Mouse (Mus musculus): ENCODE results near the gene Sorcs3. TPM values are rescaled to one million over a fixed set of nuclear protein-coding genes. Genes with fewer than 3 reads are reported as not detected.

Sorcs3 gene
- total RNA-seq, 2 experiments from 2014 or later, result 0.21 TPM; not detected in 1

DNA sequence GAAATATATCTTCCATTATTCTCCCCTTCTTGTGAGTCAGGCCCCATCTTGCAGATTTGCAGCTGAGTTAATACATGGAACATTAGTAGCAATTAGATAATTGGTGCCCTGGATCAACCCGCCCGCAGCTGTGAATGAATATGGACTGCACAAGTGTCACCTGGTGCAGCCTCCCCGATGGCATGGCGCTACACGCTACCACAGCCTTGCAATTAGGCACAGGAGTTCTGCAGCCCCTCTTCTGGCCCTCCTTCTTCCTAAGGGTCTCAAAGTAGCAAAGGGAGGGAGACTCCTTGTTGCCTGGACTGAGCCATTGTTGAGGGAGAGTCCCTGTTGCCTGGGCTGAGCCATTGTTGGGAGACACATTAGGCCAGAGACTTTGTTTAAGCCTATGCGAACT lies 76.4 kb downstream of the Sorcs3 start:
- no peak for ATAC-seq (replicated peaks; ENCODE audit: poor library complexity, severe bottlenecking)

- no peak for ATAC-seq (replicated peaks; ENCODE audit: poor library complexity, severe bottlenecking)
Measured at GRCm38 (mm10) chr19:48283217-48283616, 77.4 kb downstream of the Sorcs3 start.

GRCm38 (mm10) chr19:48285602-48286225 lies 79.9 kb downstream of the Sorcs3 start:
- ATAC-seq (replicated peaks; ENCODE audit: poor library complexity, severe bottlenecking), result no peak

DNA sequence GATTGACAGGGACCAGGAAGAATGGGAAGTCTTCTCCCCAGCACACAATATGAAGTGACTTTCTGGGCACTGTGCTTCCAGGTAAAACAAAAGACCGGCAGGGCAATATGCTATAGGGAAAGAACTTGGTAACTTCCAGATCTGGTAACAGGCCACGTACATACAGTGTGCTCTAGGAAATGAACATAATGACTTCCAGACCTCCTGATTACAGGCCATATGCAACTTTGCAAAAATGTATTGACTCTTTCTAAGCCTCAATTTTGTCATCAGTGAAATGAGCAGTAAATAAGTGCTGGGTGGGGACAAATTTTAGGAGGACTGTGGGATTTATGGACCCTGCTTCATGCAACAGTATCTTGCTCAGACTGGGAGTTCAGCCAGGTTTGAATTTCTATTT lies 88.4 kb downstream of the Sorcs3 start:
- ATAC-seq (replicated peaks; ENCODE audit: poor library complexity, severe bottlenecking), result no peak

DNA sequence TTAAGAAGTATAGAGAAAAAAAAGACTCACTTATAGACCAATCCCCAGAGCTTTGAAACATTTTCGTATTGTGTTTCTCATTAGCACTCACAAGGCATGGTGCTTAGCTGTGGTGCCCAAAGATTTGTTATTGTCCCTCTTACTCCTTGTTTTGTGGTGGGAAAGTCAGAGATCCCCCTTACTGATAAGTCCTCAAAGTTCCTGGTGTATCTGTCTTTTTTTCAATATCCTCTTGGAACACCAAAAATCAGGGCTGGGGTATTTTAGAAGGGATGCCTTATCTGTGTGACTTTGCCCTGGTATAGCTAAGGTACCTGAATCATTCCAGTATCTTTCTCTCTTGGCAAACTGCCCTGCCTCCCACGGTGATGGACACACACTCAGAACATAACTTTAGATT lies 92.6 kb downstream of the Sorcs3 start:
- ATAC-seq (replicated peaks; ENCODE audit: poor library complexity, severe bottlenecking), result no peak

- ATAC-seq (replicated peaks; ENCODE audit: poor library complexity, severe bottlenecking), result no peak
Measured at GRCm38 (mm10) chr19:48300440-48301231, 94.8 kb downstream of the Sorcs3 start.

- ATAC-seq (replicated peaks; ENCODE audit: poor library complexity, severe bottlenecking), result no peak
Measured at GRCm38 (mm10) chr19:48301300-48301699, 95.5 kb downstream of the Sorcs3 start.

DNA sequence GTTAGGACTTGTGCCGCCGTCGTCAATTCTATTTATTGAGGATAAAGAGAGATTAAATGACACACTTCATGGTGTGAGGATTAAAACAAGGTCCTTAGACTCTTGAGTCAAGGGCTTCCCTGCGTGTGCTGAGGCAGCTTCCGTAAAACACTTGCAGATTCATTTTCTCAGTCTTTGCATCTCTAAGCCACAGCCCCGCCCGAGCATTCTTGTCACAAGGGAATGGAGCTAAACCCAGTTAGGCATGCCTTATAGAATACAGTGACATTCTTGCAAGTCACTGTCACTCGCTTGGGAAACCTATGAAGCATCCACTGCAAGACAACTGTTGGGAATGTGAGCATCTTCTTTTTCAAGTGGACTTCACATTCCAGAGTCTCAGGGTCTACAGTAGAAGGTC lies 102.5 kb downstream of the Sorcs3 start:
- no peak for ATAC-seq (replicated peaks; ENCODE audit: poor library complexity, severe bottlenecking)

DNA sequence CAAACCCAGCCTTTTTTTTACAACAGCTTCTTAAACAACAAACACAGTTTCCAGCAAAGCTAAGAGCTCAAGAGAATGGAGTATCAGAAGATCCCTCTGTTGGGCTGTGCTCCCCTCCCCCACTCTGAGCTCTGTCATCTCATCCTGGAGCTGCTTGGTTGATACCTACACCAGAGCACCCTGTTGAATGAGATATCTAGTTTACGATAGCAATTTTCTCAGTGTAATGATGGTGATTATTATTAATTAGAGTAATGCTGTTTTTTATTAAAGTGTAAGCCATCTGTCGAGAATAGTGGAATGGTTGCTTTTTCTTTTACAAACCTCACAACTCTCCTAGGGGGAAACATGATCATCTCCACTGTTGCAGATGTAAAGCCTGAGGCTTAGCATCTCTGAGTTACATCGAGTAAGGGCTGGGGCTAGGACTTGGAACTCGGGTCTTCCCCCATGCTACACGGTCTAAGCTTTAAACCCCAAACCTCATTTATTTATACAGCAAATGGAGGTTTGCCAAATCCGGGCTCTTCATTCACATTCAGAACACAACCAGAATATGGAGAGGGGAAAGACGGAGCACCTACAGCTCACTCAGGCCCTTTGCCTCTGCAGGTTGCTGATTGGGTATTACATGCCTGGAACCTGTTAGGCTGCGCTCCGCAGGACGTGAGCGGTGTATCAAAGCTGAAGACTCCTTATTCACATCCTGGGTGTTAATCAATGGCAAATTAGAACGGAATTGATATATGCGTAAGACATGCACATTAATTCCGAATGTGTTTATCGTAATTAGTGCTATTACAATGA lies 103.9 kb downstream of the Sorcs3 start:
- no peak for ATAC-seq (replicated peaks; ENCODE audit: poor library complexity, severe bottlenecking)

- ATAC-seq (replicated peaks; ENCODE audit: poor library complexity, severe bottlenecking), result no peak
Measured at GRCm38 (mm10) chr19:48310338-48310710, 104.5 kb downstream of the Sorcs3 start.

- ATAC-seq (replicated peaks; ENCODE audit: poor library complexity, severe bottlenecking), result no peak
Measured at GRCm38 (mm10) chr19:48313776-48314175, 108.0 kb downstream of the Sorcs3 start.

GRCm38 (mm10) chr19:48327115-48327514 lies 121.3 kb downstream of the Sorcs3 start:
- ATAC-seq (replicated peaks; ENCODE audit: poor library complexity, severe bottlenecking), result no peak

- no peak for ATAC-seq (replicated peaks; ENCODE audit: poor library complexity, severe bottlenecking)
Measured at GRCm38 (mm10) chr19:48328171-48328570, 122.3 kb downstream of the Sorcs3 start.

DNA sequence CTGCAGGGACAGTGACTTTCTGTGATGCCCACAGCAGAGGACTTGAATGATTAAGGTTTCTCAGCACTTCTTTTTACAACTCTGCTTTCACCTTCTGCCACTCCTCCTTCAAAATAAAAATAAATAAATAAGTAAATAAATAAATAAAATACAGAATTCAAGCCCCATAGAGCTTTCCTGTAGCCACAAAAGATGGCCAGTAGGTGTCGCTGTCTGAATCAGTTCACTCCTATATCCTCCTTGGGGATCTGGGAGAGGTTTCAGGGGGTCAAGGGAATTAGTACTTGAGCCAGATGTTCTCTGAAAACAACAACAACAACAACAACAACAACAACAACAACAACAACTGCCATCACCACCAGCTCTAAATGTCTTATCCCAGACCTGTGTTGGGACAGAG lies 125.8 kb downstream of the Sorcs3 start:
- no peak for ATAC-seq (replicated peaks; ENCODE audit: poor library complexity, severe bottlenecking)

DNA sequence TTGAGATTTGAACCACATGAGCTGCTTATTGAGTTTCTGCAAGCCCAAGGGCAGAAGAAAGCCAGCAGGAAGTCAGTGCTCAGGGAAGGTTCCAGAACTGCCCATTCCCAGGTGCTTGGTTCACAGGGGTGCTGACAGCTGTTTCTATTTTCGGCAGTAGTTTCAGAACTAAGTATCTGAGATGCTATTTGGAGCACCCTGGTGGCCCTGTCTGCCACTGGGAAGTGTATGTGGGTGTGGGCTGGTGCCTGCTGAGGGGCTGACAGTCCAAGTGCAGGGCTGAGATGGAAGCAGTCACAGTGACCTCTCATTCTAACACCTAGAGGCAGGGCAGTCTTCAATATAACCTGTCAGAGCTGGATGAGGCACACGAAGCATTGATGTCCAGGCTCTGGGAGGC lies 127.3 kb downstream of the Sorcs3 start:
- no peak for ATAC-seq (replicated peaks; ENCODE audit: poor library complexity, severe bottlenecking)

DNA sequence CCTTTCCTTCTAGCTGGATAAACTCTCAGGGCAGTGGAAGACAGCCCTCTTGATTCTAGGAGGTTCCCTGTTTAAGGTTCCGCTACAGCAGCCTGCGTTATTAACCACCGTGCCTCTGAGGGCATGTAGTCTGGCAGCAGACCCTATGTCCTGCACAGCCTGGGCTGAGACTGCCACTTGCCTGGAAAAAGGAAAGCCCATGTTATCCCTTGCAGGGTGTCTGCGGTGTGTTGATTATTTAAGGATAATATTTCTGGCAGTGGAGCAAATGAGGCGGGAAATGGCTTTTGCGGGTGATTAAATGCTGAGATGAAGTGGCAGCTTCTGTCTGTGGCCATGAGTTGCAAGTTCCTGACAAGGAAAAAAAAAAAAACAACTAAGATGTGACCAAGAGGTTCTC lies 131.6 kb downstream of the Sorcs3 start:
- no peak for ATAC-seq (replicated peaks; ENCODE audit: poor library complexity, severe bottlenecking)

DNA sequence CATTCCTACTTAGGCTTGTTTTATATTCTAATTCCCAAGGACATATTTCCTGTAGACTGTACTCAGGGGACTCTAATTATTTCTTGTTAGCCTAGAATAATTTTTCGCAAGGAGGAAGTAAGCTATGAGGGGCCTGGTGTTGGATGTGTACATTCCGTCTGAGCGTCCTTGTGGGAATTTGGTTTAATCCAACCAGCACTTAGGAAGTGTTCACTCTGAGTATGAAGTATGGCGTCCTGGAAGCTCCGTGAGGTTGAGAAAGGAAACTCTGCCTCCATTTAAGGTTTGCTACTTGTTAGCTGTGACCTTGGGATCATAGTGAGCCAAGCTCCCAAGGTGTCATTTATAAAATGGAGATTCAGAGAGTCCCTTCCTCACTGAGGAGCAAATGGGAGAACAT lies 132.3 kb downstream of the Sorcs3 start:
- no peak for ATAC-seq (replicated peaks; ENCODE audit: poor library complexity, severe bottlenecking)

DNA sequence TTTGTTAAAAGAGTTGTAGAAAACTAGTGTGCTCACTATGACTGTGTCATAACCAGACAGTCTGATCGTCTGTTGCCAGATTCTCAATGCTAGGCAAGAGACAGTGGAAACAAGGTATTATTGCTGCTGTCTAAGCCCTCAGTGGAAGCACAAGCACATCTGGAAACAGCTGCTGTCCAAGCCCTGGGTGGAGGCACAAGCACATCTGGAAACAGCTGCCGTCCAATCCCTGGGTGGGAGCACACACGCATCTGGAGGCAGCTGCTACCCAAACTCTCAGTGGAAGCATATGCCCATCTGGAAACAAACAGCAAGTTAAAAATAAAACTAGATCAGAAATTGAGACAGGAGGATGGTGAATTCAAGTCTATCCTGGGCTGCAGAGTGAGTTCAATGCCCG lies 136.9 kb downstream of the Sorcs3 start:
- ATAC-seq (replicated peaks; ENCODE audit: poor library complexity, severe bottlenecking), result no peak

- ATAC-seq (replicated peaks; ENCODE audit: poor library complexity, severe bottlenecking), result no peak
Measured at GRCm38 (mm10) chr19:48343442-48343841, 137.6 kb downstream of the Sorcs3 start.

GRCm38 (mm10) chr19:48347116-48347515 lies 141.3 kb downstream of the Sorcs3 start:
- no peak for ATAC-seq (replicated peaks; ENCODE audit: poor library complexity, severe bottlenecking)

GRCm38 (mm10) chr19:48356806-48357205 lies 151.0 kb downstream of the Sorcs3 start:
- no peak for ATAC-seq (replicated peaks; ENCODE audit: poor library complexity, severe bottlenecking)
